Mouse (Mus musculus) cerebellum, adult 11-12 months (tissue): ENCODE results near the gene Boc.

Source experiments
- DNase-seq: peaks from one replicate; pipeline ENCODE4 v3.0.0; 2022

Gene Boc

DNA sequence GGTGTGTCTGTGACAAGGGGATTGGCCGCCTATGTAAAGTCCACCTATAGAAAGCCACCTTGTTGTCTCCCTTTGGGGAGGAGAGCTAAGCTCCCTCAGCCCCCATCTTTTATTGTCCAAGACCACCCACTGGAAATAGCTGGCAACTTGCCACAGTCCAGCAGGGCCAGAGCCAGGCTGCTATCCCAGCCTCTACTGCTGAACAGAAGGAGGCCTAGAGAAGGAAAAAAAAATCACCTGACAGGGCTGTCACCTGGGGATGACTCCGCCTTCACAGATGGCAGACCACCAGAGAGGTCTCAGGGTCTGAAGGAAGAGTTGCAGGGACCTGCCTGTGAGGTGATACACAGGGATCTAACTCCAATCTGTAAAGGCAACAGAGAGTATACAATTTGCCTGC is 6.7 kb downstream of the Boc start:
- peak; percentile 83 for DNase-seq

DNA sequence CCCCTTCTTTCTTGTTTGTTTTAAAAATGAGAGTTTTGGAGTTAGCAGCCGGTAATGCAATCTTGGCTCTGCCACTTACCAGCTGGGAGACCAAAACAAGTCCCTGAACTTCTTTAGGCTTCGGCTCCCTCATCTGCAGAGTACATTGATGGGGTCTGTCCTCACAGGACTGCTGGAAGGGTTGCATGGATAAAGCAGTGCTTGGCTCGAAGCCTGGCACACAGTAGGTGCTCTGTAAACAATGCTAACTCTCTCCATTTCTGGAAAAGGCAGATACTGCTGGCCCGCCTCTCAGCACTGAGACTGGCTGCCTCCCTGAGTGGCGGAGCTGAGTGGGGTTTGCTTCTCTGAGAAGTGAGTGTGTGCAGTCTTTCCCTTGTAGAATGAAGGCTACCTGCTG is 7.2 kb downstream of the Boc start:
- DNase-seq = peak; percentile 67

DNA sequence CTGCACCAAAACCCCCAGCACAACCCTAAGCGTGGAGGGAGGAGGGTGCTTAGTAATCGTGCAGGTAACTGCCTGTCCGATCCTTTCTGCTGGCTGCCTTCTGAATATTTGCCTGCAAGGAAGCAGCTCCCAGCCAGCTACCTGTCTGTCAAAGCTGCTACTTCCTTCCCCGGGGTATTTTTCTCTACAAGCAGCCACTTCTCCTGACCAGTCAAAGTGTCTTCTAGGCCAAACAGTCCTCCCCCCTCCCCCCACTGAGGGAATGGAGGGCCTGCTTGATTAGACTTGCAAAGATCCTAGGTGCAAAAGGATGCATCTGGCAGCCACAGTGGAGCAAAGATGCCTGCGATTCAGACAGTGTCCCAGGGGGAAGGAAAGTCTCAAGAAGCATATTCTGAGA is 7.9 kb downstream of the Boc start:
- DNase-seq = peak; percentile 71

DNA sequence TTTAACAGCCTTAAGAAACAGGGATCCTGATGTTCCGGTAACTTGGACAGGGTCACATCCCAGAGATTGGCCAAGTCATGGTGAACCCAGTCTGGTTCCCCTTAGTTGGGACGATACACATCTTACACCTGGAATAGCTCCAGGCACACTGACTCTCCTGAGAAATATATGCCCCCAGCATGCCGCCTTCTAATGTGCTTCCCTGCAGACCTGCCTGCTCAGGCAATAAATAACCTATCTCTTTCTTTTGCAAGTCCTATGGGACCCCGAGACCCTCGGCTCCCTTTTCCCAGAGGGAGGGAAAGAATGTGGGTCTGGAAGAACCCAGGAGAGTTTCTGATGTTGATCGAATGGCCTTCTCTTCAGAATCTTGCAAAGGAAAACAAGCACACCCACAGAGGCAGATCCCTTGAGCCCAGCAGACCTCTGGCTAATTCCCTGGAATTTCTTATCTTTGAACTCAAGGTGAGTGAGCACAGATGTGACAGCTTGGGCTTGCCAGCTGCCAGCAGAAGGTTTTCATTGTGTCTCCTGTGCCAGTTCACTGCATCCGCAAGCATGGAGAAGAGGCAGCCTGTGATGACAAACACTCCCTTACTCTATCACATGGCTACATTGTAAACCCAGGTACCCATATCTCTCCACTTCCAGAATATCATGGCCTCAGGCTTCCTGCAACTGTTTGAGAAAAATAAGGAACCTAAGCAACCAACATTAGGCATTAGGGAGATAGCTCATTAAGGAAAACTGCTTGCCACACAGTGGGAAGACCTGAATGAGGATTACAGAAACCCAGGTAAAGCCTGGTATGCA is 8.6 kb downstream of the Boc start:
- DNase-seq = peak; percentile 44

DNA sequence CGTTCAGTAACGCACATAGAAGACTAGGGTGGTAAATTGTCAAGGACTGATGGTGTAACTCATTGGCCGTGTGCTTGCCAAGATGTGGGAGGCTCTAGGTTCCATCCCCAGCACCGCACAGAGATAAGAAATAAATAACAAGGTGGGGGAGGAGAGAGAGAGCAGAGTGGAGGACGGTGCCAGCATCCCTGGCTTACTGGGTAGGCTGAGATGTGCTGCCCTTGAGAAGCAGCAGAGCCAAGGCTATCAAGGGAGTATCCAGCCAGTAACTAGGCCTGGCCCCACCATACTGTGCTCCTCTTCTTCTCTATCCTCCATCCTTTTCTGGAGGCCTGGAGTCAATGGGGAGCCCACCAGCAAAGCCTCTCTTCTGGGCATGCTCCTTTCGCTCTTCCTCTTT is 9.3 kb downstream of the Boc start:
- no peak for DNase-seq

DNA sequence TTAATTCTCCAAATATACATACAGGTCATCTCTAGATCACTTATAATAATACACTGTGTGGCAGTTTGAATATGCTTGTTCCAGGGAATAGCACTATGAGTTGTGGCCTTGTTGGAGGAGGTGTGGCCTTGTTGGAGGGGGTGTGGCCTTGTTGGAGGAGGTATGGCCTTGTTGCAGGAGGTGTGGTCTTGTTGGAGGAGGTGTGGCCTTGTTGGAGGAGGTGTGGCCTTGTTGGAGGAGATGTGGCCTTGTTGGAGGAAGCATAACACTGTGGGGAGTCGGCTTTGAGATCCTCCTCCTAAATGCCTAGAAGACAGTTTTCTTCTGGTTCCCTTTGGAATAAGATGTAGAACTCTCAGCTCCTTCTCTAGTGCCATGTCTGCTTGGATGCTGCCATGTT is 10.7 kb downstream of the Boc start:
- DNase-seq = peak; percentile 42

DNA sequence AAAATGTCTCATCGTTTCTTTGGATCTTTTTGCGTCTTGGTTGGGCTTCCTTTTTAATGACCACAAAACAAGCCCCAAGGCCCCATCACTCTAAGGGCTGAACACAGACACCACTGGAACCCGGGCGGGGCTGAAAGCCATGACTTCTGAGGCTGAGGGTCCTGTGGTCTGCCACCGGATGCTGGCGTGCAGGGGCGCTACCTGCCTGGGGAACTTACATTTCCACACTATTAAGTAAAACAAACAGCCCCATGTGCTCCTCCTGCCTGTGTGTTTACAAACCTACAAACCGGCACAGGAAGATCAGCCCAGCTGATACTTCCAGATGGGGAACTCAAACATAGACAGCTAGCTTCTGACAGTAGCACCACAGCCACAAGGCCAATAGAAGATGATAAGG is 11.9 kb downstream of the Boc start:
- DNase-seq = no peak

DNA sequence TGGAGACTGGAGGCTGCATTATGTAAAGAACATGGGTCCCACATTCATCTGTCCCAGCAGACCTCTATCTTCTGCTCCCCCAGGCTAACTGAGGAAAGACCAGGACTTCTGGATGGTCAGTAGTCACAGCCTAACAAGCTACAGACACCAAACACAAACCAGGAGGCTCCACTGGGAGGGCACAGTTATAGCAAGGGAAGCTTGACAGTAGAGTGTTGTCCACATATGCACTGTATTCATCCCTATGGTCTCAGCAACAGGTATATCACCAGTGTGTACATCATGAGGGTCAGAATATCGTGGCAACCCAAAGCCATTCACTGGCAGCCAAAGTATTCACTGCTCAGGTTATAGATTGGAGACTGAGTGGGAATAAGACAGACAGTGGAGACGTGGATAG is 12.8 kb downstream of the Boc start:
- DNase-seq = peak; percentile 2

DNA sequence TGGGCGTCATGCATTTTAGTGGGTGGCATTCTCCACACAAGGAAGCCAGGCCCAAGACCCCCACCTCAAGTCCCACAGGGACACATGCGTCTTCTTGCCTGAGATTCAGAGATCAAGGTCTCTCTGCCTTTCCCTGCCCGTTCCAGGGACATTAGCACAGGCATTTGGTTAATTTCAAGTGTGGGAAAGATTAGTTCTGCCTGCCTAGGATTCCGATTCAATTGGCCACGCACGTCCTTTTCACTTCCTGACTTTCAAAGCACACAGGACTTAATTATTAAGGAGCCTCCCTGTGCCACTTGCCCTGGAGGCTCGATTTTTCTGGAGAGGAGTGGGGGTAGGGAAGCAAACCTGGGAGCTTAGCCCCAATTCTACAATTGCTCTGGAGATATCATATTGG is 13.5 kb downstream of the Boc start:
- DNase-seq = no peak

DNA sequence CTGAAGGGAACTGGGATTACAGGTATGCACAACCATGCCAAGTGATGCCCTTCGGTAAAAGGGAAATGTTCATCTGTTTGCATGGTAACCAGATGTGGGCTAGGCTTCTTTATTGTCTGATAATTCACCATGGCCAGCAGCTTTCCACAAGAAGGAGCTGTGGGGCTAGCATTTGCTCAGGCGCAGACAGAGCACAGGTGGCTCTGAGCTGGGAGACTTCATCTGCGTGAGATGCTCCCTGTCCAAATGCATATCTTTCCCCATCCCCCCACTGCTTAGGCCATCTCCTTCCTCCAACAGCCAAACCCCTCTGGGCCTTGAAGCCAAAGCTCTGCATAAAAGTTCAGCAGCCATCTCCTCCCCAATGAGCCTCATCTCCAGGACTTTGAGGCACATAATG is 15.6 kb downstream of the Boc start:
- DNase-seq = peak; percentile 58

DNA sequence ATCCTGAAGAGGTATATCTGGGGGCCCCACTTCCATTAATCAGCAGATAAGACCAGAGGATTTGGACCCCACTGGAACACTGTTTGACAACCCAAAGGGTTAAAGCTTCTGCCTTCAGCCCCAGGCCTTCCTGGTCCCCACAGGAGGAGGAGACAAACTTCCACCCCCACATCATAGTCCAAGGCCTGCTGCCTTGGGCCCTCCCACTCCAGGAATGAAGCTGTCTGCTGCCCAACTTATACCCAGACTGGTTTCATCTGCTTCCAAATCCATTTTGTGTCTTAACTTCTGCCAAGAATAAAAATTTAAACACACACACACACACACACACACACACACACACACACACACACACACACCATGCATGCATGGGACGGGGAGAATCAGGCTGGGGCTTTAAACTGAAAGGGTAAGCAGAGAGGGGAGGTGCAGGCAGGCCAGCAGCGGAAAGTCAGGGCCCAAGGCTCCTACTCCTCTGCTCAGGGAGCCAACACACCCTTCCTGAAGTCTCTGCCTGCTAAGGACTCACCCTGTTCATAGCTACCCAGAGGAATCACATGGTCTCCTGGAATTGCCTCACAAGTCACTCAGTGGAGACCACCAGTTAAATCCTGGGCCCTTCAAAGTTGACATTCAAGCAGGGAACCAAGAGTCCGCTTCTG is 16.5 kb downstream of the Boc start:
- peak; percentile 18 for DNase-seq

DNA sequence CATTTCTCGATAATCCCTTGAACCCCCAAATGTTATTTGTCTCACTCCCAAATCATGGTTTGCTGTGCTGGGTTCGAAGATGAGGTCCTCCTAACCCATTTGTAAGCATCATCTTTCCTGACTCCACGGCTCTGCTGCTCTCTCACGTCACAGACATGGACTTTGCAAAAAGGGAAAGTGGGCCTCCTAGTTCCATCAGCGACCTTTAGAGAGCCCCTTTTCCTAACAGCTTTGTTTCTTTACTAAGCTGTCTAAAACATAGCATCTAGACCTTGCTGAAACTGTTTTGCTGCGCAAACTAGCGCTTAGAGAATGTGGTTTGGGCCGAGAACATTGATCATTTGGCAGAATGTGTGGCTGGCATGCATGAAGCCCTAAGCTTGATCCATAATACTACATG is 19.1 kb downstream of the Boc start:
- no peak for DNase-seq

DNA sequence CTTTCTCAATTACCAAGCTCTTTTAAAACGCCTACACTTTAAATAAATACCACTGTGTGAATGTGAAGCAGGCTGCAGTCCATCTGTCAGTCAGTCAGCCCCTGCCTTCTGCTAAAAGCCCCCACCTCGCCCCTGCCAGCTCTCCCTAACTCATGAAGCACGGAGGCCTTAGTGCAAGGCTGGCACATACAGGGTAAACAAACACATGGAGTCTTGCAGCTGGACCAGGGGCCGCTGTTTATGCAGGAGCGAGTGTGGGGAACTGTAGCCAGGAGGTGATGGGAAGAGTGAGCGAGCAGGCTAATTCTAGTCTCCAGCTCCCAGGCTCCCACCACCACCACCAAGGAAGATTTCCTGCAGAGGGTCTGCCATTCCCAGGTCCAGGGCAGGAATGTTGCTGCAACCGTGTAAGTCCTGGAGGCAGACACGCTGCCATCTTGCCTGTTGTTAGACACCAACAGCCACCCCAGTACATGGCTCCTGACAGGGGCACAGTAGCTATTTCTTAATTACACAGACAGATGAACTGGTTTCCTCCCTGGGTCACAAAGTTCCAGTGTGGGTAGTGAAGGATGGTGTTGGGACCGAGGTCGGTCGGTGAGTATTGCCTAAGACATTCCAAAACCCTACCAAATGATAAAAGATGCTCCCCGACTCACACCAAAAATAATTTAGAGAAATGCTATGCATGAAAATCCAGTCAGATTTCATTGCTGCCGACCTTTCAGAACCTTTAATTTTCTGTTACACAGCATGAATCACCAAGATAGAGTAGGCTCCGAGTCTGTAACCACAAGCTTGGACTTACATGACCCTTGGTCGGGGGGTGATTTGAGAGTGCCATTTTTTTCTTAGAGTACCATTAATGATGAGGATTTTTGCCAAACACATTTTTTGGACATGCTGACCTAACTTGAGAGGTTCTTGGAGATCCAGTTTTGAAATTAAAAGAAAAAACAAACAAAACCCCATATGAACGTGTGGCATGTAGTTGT is 20.0 kb downstream of the Boc start:
- DNase-seq = no peak

DNA sequence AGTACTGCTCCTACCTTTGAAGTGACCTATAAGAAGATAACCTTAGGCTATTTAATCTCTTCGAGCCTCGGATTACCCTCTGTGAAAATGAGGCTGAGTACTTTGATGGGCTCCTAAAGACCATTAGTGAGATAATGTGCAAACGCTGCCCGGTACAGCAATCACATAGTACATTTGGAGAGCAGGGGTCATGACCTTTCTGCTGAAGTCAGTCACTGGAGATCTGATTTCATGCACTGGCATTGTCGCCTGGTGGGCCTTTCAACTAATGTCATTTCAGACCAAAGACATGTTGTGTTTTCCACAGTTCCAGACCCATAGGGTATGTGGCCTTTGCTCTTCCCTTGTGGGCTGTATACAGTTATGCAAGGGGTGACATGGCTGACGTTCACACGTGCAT is 24.6 kb downstream of the Boc start:
- DNase-seq = no peak

DNA sequence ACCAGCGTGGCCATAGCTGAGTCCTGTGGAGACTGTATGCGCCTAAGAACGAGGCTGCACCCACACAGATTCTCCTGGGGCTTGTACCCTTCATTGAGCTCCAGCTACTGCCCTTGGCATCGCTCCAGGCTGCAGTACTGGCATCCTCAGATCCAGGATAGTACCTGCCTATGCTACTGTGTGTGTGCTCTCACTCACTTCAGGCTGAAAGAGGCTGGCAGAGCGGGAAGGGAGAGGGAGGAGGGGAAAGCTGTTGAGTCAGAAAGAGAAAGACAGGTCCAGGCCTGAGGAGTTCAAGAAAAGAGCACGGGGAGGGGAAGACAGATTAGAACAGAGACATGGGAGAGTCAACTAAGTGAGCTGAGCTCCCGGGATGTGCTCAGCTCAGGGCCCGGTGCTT is 25.2 kb downstream of the Boc start:
- DNase-seq = peak; percentile 62

DNA sequence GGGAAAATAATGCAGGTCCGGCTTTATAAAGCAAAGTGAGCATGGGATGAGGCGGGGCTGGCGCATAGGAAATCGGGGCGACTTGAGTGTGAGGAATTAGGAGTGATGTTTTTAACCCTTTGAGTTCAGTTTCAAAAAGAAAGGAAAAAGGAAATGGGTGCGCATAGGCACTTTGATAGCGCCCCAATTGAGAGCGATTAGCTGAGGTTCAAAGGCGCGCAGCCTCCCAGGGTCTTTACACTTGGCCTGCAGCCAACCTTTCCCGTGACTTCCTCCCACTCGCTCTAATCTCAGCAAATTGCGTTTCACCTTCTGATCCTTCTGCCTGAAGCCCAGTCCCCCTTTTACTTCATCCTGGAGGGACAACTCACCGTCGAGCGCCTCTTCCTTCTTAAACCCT is 25.8 kb downstream of the Boc start:
- DNase-seq = no peak

DNA sequence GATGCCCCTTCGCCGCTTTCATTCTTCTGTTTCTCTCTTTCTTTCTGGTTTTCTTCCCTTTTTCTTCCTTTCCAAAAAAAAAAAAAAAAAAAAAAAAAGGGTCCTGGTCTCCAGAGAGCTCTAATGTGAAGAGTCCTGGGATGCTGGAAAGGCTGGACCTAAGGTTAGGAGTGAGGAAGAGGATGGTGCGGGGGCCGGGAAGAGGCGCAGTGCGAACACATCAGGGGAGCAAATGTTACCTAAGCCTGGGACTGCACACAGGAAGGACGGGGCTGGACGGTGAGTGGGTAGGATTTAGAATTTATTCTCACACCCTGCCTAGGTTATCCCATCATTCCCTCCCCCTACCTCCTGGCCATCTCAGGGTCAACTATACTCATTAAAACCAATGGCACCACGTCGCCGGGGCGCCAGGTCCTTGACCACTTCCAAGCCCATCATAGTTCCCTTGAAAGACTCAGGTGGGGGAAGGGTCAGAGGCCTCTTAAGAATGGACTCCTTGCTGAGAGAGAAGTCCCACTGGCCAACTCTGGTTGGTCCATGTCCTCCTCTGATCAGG is 27.4 kb downstream of the Boc start:
- peak; percentile 44 for DNase-seq

DNA sequence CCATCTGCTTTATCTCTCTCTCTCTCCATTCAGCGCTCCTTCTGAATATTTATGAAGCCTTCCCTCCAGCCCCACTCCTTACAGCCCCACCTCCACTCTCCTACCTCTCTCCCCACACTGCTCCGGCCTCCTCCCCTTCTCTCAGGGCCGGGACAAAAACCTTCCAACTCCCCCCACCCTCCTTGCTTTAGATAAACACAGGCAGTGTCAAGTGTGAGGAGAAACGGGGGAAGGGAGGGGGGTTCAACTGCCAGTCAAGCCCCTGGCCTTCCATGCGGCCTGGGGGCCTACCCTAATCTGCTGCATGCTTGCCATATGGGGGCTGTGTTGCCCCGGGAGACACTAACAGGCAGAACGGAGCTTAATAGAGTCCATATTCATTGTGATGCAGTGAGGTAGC is 27.9 kb downstream of the Boc start:
- peak; percentile 39 for DNase-seq

DNA sequence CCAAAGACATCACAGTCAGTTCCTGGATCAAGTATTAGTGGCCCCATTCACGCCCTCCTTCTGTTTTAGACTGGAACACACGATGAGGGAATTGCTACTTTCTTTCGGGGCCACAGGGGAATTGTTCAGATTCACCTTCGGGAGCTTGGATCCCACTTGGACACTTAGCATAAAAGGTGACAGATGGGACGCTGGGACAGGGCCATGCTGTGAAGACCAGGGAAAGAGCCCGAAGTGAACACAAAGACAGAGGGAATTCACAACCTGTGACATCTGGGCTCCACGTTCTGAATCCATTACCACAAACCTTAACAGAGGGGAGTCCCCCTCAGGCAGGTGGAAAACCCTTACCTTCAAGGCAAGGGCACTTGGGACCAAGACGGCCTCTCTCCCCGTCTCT is 28.5 kb downstream of the Boc start:
- peak; percentile 53 for DNase-seq

DNA sequence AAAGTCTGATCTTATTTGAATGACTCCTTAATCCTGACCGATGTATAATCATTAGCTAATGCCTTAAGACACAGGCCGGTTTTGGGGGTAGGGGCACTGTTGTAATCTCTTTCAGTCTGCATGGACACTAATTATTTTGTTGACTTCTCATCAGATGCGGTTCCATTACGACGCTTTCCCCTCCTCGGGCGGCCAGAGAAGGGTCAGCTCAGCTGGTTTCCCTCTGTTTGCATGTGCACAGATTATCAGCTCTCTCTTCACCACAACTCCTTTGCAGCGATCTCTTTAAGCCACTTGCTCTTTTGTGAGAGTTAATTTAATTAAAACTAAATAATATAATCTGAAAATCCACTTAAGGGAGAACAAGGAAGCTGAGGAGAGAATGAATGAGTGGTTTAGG is 29.0 kb downstream of the Boc start:
- no peak for DNase-seq

DNA sequence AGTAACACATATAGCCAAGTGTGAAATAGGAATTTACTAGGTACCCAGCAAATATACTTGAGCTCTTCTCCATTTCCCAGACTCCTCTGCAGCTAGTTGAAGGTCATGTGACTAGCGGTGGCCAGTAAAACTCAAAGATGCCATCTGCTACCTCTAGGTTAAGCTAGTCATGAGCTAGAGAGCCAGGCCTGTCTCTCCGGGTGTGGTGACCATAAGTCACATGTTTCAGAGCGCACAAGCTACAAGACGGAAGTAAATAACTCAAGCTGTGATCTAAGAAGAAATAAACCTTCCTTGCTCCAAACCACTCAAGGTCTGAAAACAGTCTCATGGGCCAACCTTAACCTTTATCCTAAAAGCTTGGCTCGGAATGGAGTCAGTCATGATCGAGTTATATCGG is 29.7 kb downstream of the Boc start:
- no peak for DNase-seq

DNA sequence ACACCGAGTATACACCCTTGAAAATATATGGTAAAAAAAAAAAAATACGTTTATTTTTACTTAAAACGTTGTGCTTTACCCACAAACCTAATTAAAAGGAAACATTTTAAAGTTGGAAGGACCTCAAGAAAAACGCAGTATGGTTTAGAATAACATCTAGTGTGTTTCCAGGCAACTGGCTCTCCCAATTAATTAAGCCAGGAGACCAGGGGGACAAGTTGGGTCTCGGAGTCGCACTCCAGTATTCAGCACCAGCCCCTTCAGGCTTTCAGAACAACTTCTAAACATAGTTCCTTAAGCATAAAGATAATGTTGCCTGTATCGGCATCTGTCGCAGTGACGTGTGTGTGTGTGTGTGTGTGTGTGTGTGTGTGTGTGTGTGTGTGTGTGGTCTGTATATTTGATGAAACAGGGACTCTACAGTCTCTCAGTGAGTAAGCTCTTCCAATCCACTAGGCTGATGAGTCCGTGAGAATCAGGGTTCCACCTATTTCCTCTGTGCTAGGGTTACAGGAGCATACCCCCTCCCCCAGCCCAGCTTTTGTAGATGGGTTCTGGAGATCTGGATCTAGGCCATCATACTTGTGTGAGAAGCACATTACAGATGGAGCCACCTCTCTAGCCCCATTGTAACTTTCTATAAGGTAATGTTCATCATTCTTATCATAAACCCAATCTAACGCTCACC is 31.3 kb downstream of the Boc start:
- DNase-seq = no peak

DNA sequence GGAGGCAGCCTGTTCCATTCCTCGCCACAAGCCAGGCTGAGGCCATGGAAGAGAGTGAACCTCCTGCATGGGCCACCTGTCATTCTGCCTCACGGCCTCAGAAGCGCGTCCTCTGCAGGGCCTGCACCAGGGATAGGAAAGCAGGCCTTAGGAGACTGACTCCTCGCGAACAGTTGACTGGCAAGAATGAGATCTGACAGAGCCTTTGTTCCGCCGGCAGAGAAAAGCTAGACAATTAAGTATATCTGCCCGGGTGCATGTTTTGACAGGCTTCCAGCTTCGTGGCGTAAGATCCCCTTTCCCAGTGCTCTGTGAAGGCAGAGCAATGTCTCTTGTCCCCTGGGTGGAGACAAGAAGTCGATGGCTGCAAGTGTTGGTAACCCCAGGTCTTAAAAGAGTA is 32.0 kb downstream of the Boc start:
- DNase-seq = peak; percentile 76
